30 mouse cellular contexts compared by ENCODE assay signal in the genomic region with DNA sequence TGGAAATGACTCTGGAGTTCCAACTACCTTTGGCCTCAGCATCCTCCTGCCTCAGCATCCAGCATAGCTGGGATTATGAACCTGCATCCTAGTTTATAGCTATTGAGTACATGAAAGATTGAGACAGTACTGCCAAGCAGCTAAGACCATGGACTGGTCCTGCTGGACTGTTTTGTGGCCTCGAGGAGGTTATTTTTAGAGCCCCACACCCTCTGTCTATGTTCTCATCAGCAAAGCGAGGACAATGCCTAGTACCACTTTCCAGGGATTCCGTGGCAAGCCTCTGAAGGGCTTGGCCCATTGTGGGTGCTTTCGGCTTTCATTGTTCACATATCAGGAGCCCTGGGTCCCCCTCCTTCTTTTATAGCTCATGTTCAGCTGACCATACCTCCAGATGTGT. TPM values are rescaled to one million over a fixed set of nuclear protein-coding genes. Genes with fewer than 3 reads are reported as not detected.
DNase-seq lines count a peak whose midpoint lies in the region; ATAC-seq and TF ChIP-seq lines count a peak whose summit lies in the region.
"Had no signal": no experiment of that assay in that cellular context is flagged by ENCODE, and none has a peak within 500 bp of the region (broad histone marks: within the 10 kb centered on the region; RNA-seq: fewer than 3 reads in every experiment).

No protein-coding gene starts in this region.

- DNase-seq in gastrocnemius, adult 2 months = no peak
- DNase-seq in gastrocnemius, postnatal 14 days = no peak
- no peak for DNase-seq in heart, embryonic 10.5 days (ENCODE audit: low spot score)
- no peak for DNase-seq in heart, postnatal 0 days (ENCODE audit: low spot score)
- no peak for DNase-seq in kidney, adult 18-20 months
- DNase-seq: adrenal gland, adult 8-10 months; adrenal gland, postnatal 25 days; cerebellum, adult 2 months; cerebellum, adult 9-11 months; cerebellum, postnatal 25 days; forebrain, postnatal 0 days; gastrocnemius, postnatal 10 days; kidney, adult 11 months; kidney, adult 9 months had no signal

- no peak for TF ChIP-seq CTCF in gastrocnemius, adult 2 months (IDR thresholded peaks at IDR 0.05)
- no peak for TF ChIP-seq CTCF in heart, postnatal 0 days (IDR thresholded peaks at IDR 0.05; ENCODE audit: low read depth)

- H3K27ac ChIP-seq in gastrocnemius, adult 2 months = peak overlapping the region; percentile 75
- peak overlapping the region; percentile 87; the same call in 1 of the 2 replicates for H3K27ac ChIP-seq in heart, embryonic 10.5 days
- no peak overlapping the region for H3K27ac ChIP-seq in heart, embryonic 11.5 days (ENCODE audit: low read depth, low read length)
- peak overlapping the region; percentile 84 for H3K27ac ChIP-seq in brown adipose tissue, adult 24 weeks (replicated peaks; ENCODE audit: low read depth, low read length)
- H3K27ac ChIP-seq in heart, postnatal 0 days (ENCODE audit: low read depth) = peak overlapping the region; percentile 34; the same call in 1 of the 2 replicates
- H3K27ac ChIP-seq: embryonic facial prominence, embryonic 12.5 days; embryonic facial prominence, embryonic 15.5 days; hindbrain, embryonic 10.5 days; hindbrain, embryonic 13.5 days; intestine, embryonic 15.5 days had no signal

- H3K36me3 ChIP-seq in heart, embryonic 10.5 days = peaks cover 7% of the 10 kb centered on the region
- H3K36me3 ChIP-seq in heart, embryonic 11.5 days (ENCODE audit: control insufficient read depth, insufficient read depth, low read length) = no peaks in the 10 kb centered on the region
- H3K36me3 ChIP-seq in heart, postnatal 0 days (replicated peaks; ENCODE audit: control insufficient read depth, insufficient read depth, low read length) = 0 out of 2 replicates have a peak, but pooled peaks cover 7% of the 10 kb centered on the region
- H3K36me3 ChIP-seq: embryonic facial prominence, embryonic 12.5 days; embryonic facial prominence, embryonic 15.5 days; hindbrain, embryonic 10.5 days; hindbrain, embryonic 13.5 days; intestine, embryonic 15.5 days had no signal

- H3K9me3 ChIP-seq in heart, embryonic 10.5 days = no peaks in the 10 kb centered on the region
- no peaks in the 10 kb centered on the region for H3K9me3 ChIP-seq in heart, embryonic 11.5 days (replicated peaks; ENCODE audit: control insufficient read depth, low read length)
- no peaks in the 10 kb centered on the region for H3K9me3 ChIP-seq in heart, postnatal 0 days (replicated peaks; ENCODE audit: control insufficient read depth, low read length)
- H3K9me3 ChIP-seq: embryonic facial prominence, embryonic 12.5 days; embryonic facial prominence, embryonic 15.5 days; hindbrain, embryonic 10.5 days; hindbrain, embryonic 13.5 days; intestine, embryonic 15.5 days had no signal

- peaks cover 95% of the 10 kb centered on the region for H3K4me1 ChIP-seq in heart, embryonic 10.5 days
- H3K4me1 ChIP-seq in heart, embryonic 11.5 days (ENCODE audit: control insufficient read depth, insufficient read depth, low read length) = peaks cover 78% of the 10 kb centered on the region
- peaks cover 37% of the 10 kb centered on the region for H3K4me1 ChIP-seq in brown adipose tissue, adult 24 weeks (ENCODE audit: control insufficient read depth, insufficient read depth, insufficient read length, low read length)
- peaks cover 57% of the 10 kb centered on the region for H3K4me1 ChIP-seq in heart, postnatal 0 days (ENCODE audit: control insufficient read depth, insufficient read depth)

- intact Hi-C loops in gastrocnemius, adult 2 months (cut with DNase I) = no loop called here
- intact Hi-C loops in gastrocnemius, postnatal 14 days (cut with DNase I; ENCODE audit: low total_unique reads) = no loop called here

- no peak overlapping the region for H3K9ac ChIP-seq in heart, embryonic 11.5 days (ENCODE audit: low read depth, low read length)
- H3K9ac ChIP-seq in heart, postnatal 0 days (replicated peaks; ENCODE audit: low read depth, low read length) = no peak overlapping the region
- H3K9ac ChIP-seq: embryonic facial prominence, embryonic 12.5 days; embryonic facial prominence, embryonic 15.5 days; forebrain, postnatal 0 days; hindbrain, embryonic 13.5 days; intestine, embryonic 15.5 days had no signal

- ATAC-seq in heart, embryonic 11.5 days (replicated peaks; ENCODE audit: insufficient number of reproducible peaks, low FRiP score, low TSS enrichment) = no peak
- ATAC-seq in heart, postnatal 0 days (ENCODE audit: insufficient read depth, low read depth) = no peak
- ATAC-seq: activated CD4-positive, CD25-positive, alpha-beta regulatory T cell, adult 4 months; forebrain, embryonic 14.5 days; forebrain, postnatal 0 days; hindbrain, embryonic 16.5 days; intestine, embryonic 15.5 days had no signal

- no peak overlapping the region for H3K4me2 ChIP-seq in heart, embryonic 11.5 days
- no peak overlapping the region for H3K4me2 ChIP-seq in heart, postnatal 0 days (ENCODE audit: low read depth, low read length)
- H3K4me2 ChIP-seq: embryonic facial prominence, embryonic 12.5 days; embryonic facial prominence, embryonic 15.5 days; hindbrain, embryonic 13.5 days; intestine, embryonic 15.5 days had no signal

- WGBS in heart, embryonic 10.5 days = 62% methylated on average over 4 of the region's 4 CpGs
- WGBS in heart, embryonic 11.5 days (ENCODE audit: insufficient replicate concordance) = 61% methylated on average over 4 of the region's 4 CpGs
- 28% methylated on average over 4 of the region's 4 CpGs for WGBS in heart, postnatal 0 days

- peaks cover 18% of the 10 kb centered on the region for H3K27me3 ChIP-seq in heart, embryonic 10.5 days (ENCODE audit: insufficient read depth, poor library complexity, severe bottlenecking)
- H3K27me3 ChIP-seq in heart, embryonic 11.5 days (ENCODE audit: control insufficient read depth, insufficient read depth, low read length) = no peaks in the 10 kb centered on the region
- H3K27me3 ChIP-seq in heart, postnatal 0 days (ENCODE audit: control insufficient read depth, insufficient read depth, low read length) = no peaks in the 10 kb centered on the region

- no peak for TF ChIP-seq EP300 in heart, postnatal 0 days (IDR thresholded peaks at IDR 0.05; ENCODE audit: low read depth)

- H3K4me3 ChIP-seq in gastrocnemius, adult 2 months = peak overlapping the region; percentile 6; the same call in 1 of the 2 replicates
- no peak overlapping the region for H3K4me3 ChIP-seq in heart, embryonic 10.5 days
- H3K4me3 ChIP-seq in heart, embryonic 11.5 days (ENCODE audit: low read depth, low read length) = no peak overlapping the region
- H3K4me3 ChIP-seq in brown adipose tissue, adult 24 weeks (ENCODE audit: insufficient read depth, low read depth, low read length) = no peak overlapping the region
- H3K4me3 ChIP-seq in heart, postnatal 0 days (ENCODE audit: low read depth, low read length) = no peak overlapping the region
- H3K4me3 ChIP-seq: embryonic facial prominence, embryonic 12.5 days; embryonic facial prominence, embryonic 15.5 days; hindbrain, embryonic 10.5 days; hindbrain, embryonic 13.5 days; intestine, embryonic 15.5 days had no signal

RNA-seq across cellular contexts. Expression of a gene that starts 4.6 kb away (rescaled TPM):
- total RNA-seq in gastrocnemius, adult 2 months (2021) = 10 to 100 TPM; 18.7 to 45.2 TPM
- total RNA-seq in gastrocnemius, postnatal 14 days (2021) = 10 to 100 TPM; 29.3 to 39.2 TPM
- 39.0 and 45.2 TPM in 2 replicates for polyA plus RNA-seq in heart, embryonic 10.5 days (2016; fragmentation: Nextera tagmentation; extraction: Ambion mirVana)
- 31.0 and 33.9 TPM in 2 replicates for polyA plus RNA-seq in heart, embryonic 11.5 days (2014; fragmentation: Nextera tagmentation; extraction: Ambion mirVana)
- polyA plus RNA-seq in brown adipose tissue, adult 24 weeks (2012; ENCODE audit: insufficient read depth, insufficient read length, missing spikeins) = 30.1 and 32.4 TPM in 2 replicates
- total RNA-seq in heart, postnatal 0 days (2014; rRNA removed; ENCODE audit: low replicate concordance) = 128 and 168 TPM in 2 replicates
- polyA plus RNA-seq in heart, postnatal 0 days (2015; fragmentation: Nextera tagmentation; extraction: Ambion mirVana) = 56.1 and 61.3 TPM in 2 replicates
- polyA plus RNA-seq: activated CD4-positive, CD25-positive, alpha-beta regulatory T cell, adult 4 months had no signal

RNA-seq across cellular contexts. Expression of a gene that starts 31.2 kb away (rescaled TPM):
- total RNA-seq in gastrocnemius, adult 2 months (2021) = not detected
- total RNA-seq in gastrocnemius, postnatal 14 days (2021) = not detected
- 0.12 and 0.43 TPM in 2 replicates for polyA plus RNA-seq in heart, embryonic 10.5 days (2016; fragmentation: Nextera tagmentation; extraction: Ambion mirVana)
- 0.07 and 0.20 TPM in 2 replicates for polyA plus RNA-seq in heart, embryonic 11.5 days (2014; fragmentation: Nextera tagmentation; extraction: Ambion mirVana)
- polyA plus RNA-seq in brown adipose tissue, adult 24 weeks (2012; ENCODE audit: insufficient read depth, insufficient read length, missing spikeins) = not detected in 2 replicates
- total RNA-seq in heart, postnatal 0 days (2014; rRNA removed; ENCODE audit: low replicate concordance) = not detected in 2 replicates
- not detected in 2 replicates for polyA plus RNA-seq in heart, postnatal 0 days (2015; fragmentation: Nextera tagmentation; extraction: Ambion mirVana)
- total RNA-seq: common myeloid progenitor, adult 5-6 weeks; gastrocnemius, postnatal 10 days; gastrocnemius, postnatal 4 days; heart, adult 18-20 months; heart, postnatal 10 days had no signal
- polyA plus RNA-seq: activated CD4-positive, CD25-positive, alpha-beta regulatory T cell, adult 4 months; embryonic facial prominence, embryonic 15.5 days had no signal

RNA-seq across cellular contexts. Expression of a gene that starts 51.8 kb away (rescaled TPM):
- not detected for total RNA-seq in gastrocnemius, adult 2 months (2021)
- not detected for total RNA-seq in gastrocnemius, postnatal 14 days (2021)
- polyA plus RNA-seq in heart, embryonic 10.5 days (2016; fragmentation: Nextera tagmentation; extraction: Ambion mirVana) = not detected in 2 replicates
- polyA plus RNA-seq in heart, embryonic 11.5 days (2014; fragmentation: Nextera tagmentation; extraction: Ambion mirVana) = not detected in 2 replicates
- not detected in 2 replicates for polyA plus RNA-seq in brown adipose tissue, adult 24 weeks (2012; ENCODE audit: insufficient read depth, insufficient read length, missing spikeins)
- not detected in 2 replicates for total RNA-seq in heart, postnatal 0 days (2014; rRNA removed; ENCODE audit: low replicate concordance)
- not detected in 2 replicates for polyA plus RNA-seq in heart, postnatal 0 days (2015; fragmentation: Nextera tagmentation; extraction: Ambion mirVana)
- total RNA-seq: adrenal gland, adult 8-10 months; adrenal gland, postnatal 25 days; common myeloid progenitor, adult 5-6 weeks; forebrain, postnatal 0 days; gastrocnemius, postnatal 10 days; gastrocnemius, postnatal 4 days; heart, adult 18-20 months; heart, postnatal 10 days had no signal
- polyA plus RNA-seq: activated CD4-positive, CD25-positive, alpha-beta regulatory T cell, adult 4 months; embryonic facial prominence, embryonic 12.5 days; embryonic facial prominence, embryonic 15.5 days; forebrain, embryonic 11.5 days; frontal cortex, adult 2 months; intestine, embryonic 15.5 days had no signal
